Mouse (Mus musculus) bone marrow macrophage, adult 2 months (primary cell): ENCODE results near the gene Glt8d2.

Experiments
- CTCF ChIP-seq: IDR thresholded peaks from 2 replicates; pipeline ENCODE4 v1.5.1; 2012; ENCODE audit warnings: low read depth, mild to moderate bottlenecking, low read length, moderate library complexity
- POLR2A ChIP-seq: IDR thresholded peaks from 2 replicates; pipeline ENCODE4 v1.6.1; 2012; ENCODE audit warnings: mild to moderate bottlenecking, low read depth, low read length, borderline replicate concordance

- TF ChIP-seq POLR2A (no peak), CTCF (no peak)
These were observed 44.4 kb downstream of the Glt8d2 start for GRCm38 (mm10) chr10:82646083-82646482.
